Mouse (Mus musculus): Measurements from ENCODE around the gene Gm49601. TPM values are rescaled to one million over a fixed set of nuclear protein-coding genes. Genes with fewer than 3 reads are reported as not detected.

The Gm49601 gene
- polyA plus RNA-seq, 1 experiment: 112 TPM

DNA sequence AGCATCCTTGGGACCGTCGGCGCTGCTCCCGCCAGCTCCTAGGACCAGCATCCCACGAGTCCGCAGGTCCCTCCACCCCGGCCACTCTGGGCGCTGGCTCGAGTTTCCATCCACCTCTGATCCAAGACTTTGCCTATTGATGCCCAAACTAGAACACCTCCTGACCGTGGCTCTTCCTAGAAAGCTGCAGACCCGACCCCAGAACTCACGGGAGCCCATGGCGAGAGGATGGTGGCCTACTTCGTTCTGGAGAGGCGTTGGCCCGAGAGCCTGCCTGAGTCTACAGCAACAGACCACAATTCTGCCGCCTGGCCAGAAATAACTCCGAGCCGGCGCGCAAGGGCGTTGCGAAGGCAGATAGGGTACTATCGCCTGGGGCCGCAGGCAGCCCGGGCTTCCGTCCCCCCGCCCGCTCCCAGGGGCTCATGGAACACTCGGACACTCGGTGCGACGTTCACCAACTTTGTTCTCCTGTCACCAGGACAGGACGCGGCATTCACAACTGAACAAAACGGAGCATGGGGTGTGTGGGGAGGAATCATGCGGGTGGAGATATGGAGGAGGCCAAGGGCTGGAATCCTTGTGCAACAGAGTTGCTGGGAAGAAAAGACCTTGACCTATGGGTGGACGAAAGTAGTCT, 4.7 kb downstream of the Gm49601 start:
- DNase-seq (ENCODE audit: low read depth): peak; percentile 28
- no peak for TF ChIP-seq CTCF (IDR thresholded peaks at IDR 0.05; ENCODE audit: borderline replicate concordance, extremely low read depth, insufficient read depth, insufficient read length)
- TF ChIP-seq POLR2A (IDR thresholded peaks at IDR 0.05; ENCODE audit: borderline replicate concordance, extremely low read depth, insufficient read depth, insufficient read length, poor library complexity, severe bottlenecking): no peak

DNA sequence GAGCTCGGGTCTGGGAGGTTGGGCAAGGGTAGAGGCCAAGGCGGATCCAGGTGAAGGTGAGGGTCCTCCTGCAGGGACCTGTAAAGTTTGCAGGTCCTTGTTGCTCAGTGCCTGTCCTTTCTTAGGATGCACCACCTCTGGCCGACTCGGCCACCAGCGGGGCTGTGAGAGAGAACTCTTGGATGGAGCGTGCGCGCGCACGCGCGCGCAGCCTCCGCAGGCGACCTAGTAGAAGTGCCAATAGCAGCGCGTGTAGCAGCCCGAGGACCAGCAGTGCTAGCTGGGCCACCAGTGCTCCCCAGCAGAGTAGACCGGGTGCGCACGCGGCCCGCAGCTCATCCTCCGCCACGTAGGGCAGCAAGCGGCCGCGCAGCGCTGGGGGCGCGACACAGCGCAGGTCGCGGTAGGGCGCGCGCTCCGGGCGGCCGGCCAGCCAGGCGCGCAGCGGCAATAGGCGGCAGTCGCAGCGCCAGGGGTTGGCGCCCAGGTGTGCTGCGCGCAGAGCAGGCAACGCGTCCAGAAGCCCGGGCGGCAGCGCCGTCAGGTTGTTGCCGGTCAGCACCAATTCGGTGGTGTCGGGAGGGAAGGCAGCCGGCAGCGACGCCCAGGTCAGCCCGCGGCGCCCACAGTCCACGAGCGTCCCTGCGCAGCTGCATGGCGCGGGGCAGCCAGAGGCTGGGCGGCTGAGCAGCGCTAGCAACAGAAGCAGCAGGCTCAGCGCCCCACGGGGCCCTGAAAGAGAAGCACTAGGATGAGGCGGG, 5.4 kb downstream of the Gm49601 start:
- TF ChIP-seq POLR2A (IDR thresholded peaks at IDR 0.05; ENCODE audit: borderline replicate concordance, extremely low read depth, insufficient read depth, insufficient read length, poor library complexity, severe bottlenecking) (no peak), CTCF (IDR thresholded peaks at IDR 0.05; ENCODE audit: borderline replicate concordance, extremely low read depth, insufficient read depth, insufficient read length) (no peak)

DNA sequence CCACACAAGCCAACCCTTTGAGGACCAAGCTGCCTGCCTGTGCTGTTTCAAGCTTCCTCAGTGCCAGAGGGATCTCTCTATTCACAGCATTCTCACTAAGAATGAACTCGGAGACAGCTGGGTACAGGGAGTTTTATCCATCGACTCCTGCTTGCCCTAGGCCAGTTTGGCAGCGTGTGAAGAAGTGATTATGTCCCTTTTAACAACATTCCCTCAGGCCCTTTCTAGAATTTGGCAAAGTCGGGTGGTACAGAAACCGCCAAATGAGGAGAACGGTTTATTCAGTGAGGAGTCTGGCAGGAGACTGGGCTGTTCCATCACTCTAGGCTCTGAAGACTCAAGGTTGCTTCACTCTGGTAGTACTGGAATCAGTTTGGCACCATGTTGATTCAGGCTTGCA, 6.0 kb downstream of the Gm49601 start:
- peak; percentile 45 for DNase-seq (ENCODE audit: low read depth)
- TF ChIP-seq POLR2A (IDR thresholded peaks at IDR 0.05; ENCODE audit: borderline replicate concordance, extremely low read depth, insufficient read depth, insufficient read length, poor library complexity, severe bottlenecking): no peak
- TF ChIP-seq CTCF (IDR thresholded peaks at IDR 0.05; ENCODE audit: borderline replicate concordance, extremely low read depth, insufficient read depth, insufficient read length): no peak

More for the DNA sequence above, 5.4 kb downstream of the Gm49601 start:
- peak; percentile 56 for DNase-seq (ENCODE audit: low read depth)

DNA sequence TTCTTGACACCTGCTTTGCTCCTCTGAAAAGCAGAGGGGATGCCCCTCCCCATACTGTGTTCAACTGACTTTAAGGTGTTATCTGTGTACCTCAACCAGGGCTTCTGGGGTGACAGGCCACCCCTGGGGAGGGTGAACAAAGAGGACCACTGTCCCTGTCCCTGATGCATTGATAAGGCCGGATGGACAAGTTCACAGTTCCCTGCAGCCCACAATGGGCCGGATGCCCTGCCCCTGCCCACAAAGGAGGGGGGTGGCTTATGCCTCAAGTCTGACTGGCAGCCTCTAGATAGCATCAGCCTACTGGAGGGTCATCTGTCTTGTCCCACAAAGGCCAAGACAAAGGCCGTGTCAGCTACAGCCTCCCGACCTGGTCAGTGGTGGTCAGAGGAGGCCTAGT, 7.1 kb downstream of the Gm49601 start:
- no peak for TF ChIP-seq CTCF (IDR thresholded peaks at IDR 0.05; ENCODE audit: borderline replicate concordance, extremely low read depth, insufficient read depth, insufficient read length)
- TF ChIP-seq POLR2A (IDR thresholded peaks at IDR 0.05; ENCODE audit: borderline replicate concordance, extremely low read depth, insufficient read depth, insufficient read length, poor library complexity, severe bottlenecking): no peak
- no peak for DNase-seq (ENCODE audit: low read depth)

DNA sequence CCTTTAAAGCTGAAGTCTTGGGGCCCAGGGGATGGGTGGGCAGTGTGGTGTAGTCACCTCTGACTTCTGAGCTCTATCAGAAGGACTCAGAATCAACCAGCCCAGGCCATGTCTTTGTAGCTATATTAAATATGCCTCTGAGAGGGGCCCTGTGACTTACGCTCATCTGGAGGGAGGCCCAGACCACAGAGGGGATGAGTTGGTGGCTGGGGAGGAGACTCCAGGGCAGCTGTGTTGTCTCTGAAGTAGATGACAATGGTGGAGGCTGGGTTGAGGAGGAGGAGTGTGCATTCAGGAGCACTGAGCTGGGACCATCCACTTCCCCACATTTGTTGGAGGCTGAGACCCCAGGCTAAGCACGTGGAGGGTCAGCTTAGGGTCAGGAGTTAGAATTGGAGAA, 7.9 kb downstream of the Gm49601 start:
- no peak for TF ChIP-seq CTCF (IDR thresholded peaks at IDR 0.05; ENCODE audit: borderline replicate concordance, extremely low read depth, insufficient read depth, insufficient read length)
- no peak for TF ChIP-seq POLR2A (IDR thresholded peaks at IDR 0.05; ENCODE audit: borderline replicate concordance, extremely low read depth, insufficient read depth, insufficient read length, poor library complexity, severe bottlenecking)
- DNase-seq (ENCODE audit: low read depth): no peak

DNA sequence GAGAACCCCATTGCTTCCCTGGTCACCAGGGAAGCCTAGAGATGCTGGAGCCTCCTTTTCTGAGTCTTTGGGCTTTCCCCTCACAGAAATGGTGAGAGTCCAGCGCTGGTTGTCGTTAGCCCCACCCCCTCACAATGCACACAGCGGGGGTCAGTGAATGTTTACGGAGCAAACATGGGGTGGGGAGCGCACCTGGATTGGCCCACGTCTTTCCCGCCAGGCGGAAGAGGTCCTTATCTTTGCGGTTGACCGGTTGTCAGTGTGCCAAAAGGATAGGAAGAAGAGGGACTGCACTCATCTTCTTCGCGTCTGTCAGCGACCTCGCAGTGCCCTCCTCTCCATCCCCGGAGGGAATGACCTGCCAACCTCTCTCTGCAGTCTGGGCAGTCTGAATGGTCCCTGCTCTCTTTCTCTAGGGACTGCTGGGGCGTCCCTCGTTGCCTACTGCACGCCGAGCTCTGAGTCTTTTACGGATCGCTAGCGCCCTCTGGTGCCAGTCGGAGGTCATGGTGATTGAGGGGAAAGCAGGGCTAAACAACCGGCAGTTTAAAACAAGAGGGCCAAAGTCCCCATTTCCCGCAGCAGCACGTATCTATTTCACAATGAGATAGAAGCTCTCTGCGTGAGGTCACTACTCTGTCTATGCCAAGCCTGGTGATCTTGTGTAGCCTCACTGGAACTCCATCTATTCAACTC, 8.7 kb downstream of the Gm49601 start:
- peak; percentile 88 for DNase-seq (ENCODE audit: low read depth)
- TF ChIP-seq POLR2A (IDR thresholded peaks at IDR 0.05; ENCODE audit: borderline replicate concordance, extremely low read depth, insufficient read depth, insufficient read length, poor library complexity, severe bottlenecking): no peak
- TF ChIP-seq CTCF (IDR thresholded peaks at IDR 0.05; ENCODE audit: borderline replicate concordance, extremely low read depth, insufficient read depth, insufficient read length): peak; percentile 98

DNA sequence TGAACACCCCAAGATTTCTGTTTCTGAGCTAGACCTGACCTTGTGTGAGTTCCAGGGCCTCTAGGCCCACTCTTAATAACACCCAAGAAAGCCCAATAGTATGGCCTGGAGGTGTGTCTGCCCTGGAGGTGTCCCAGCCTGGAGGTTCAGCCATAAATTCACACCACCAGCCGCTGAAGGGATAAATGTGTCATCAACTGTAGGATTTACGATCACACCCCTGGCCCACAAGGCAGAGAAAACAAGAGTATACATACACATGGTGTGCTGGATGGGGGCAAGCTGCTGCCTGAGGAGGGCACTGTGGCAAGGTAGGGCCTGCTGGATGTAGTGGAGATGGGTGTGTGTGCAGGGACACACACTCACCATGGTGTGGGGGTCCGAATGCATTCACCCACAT, 12.9 kb downstream of the Gm49601 start:
- TF ChIP-seq POLR2A (IDR thresholded peaks at IDR 0.05; ENCODE audit: borderline replicate concordance, extremely low read depth, insufficient read depth, insufficient read length, poor library complexity, severe bottlenecking): no peak
- TF ChIP-seq CTCF (IDR thresholded peaks at IDR 0.05; ENCODE audit: borderline replicate concordance, extremely low read depth, insufficient read depth, insufficient read length): no peak
- DNase-seq (ENCODE audit: low read depth): no peak

DNA sequence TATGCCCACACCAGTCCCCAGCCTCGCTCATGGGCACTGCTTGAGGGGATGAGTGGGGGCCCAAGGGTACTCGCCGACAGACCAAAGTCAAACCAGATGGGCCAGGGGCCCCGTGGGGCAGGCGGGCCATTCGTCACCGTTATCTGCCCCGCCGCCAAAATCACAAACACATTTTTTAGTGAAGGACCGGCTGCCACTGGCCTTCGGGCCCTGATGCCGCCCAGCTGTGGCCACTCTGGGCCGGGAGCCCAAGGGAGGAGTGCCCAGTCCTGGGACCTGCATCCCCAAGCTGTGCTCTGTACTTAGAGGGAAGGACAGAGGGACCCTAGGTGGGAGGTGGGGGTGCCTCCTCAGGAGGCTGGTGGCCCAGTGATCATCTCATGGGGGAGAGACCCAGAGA, 14.5 kb downstream of the Gm49601 start:
- TF ChIP-seq CTCF (IDR thresholded peaks at IDR 0.05; ENCODE audit: borderline replicate concordance, extremely low read depth, insufficient read depth, insufficient read length): no peak
- TF ChIP-seq POLR2A (IDR thresholded peaks at IDR 0.05; ENCODE audit: borderline replicate concordance, extremely low read depth, insufficient read depth, insufficient read length, poor library complexity, severe bottlenecking): no peak
- no peak for DNase-seq (ENCODE audit: low read depth)

DNA sequence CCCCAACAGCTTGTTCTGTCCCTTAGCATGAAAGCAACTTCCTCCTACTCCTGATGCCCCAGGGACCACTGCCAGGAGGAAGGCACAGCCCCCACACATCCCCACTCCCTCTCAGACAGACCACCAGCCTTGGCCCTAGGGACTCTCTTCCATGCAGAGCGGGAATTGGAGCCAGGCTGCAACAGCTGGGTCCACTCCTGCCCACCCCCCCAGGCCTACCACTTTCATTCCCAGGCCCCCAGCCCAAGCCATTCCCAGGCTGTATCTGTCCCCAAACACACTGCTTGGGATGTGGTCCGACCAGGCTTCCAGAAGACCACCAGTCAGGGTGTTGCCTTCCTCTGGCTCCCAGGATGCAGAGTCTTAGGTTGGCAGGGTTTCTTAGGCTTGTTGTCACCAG, 17.1 kb downstream of the Gm49601 start:
- no peak for DNase-seq (ENCODE audit: low read depth)
- no peak for TF ChIP-seq POLR2A (IDR thresholded peaks at IDR 0.05; ENCODE audit: borderline replicate concordance, extremely low read depth, insufficient read depth, insufficient read length, poor library complexity, severe bottlenecking)
- TF ChIP-seq CTCF (IDR thresholded peaks at IDR 0.05; ENCODE audit: borderline replicate concordance, extremely low read depth, insufficient read depth, insufficient read length): no peak

DNA sequence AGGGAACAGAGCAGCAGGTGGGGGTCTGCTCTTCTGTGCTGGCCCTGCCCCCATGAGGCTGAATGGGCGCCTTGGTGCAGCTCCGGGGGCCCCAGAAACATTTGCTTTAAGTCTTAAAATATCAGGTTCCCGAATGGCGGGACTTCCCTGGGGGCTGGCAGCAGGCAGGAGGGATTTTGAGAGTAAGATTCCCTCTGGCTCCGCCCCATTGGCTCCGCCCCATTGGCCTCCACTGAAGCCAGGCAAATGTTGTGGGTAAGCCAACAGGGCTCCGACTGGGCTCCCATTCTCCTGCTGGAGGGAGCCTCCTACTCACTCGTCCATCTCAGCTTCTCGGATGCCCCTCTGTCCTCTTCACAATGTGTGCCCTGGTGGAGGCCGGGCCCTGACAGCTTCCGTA, 18.0 kb downstream of the Gm49601 start:
- peak; percentile 51 for DNase-seq (ENCODE audit: low read depth)
- TF ChIP-seq CTCF (IDR thresholded peaks at IDR 0.05; ENCODE audit: borderline replicate concordance, extremely low read depth, insufficient read depth, insufficient read length): no peak
- TF ChIP-seq POLR2A (IDR thresholded peaks at IDR 0.05; ENCODE audit: borderline replicate concordance, extremely low read depth, insufficient read depth, insufficient read length, poor library complexity, severe bottlenecking): no peak

DNA sequence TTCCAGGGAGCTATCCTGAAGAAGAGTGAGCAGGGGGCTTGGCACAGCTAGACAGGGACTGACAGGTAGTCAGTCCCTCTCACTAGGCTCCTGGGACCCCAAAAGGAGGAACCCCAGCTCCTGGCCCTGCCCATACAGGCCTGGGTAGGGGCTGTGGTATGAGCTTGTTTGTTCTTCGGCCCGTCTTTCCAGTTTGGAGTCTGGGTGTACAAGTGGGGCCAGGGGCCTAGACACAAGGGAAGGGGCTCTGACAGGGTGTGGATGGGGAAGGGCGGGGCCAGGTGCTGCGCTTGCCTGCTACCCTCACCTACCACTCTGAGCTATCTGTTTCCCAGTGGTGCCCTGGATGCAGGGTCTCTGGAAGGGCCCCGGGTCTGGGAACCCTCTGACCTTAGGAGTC, 20.5 kb downstream of the Gm49601 start:
- TF ChIP-seq CTCF (IDR thresholded peaks at IDR 0.05; ENCODE audit: borderline replicate concordance, extremely low read depth, insufficient read depth, insufficient read length) (no peak), POLR2A (IDR thresholded peaks at IDR 0.05; ENCODE audit: borderline replicate concordance, extremely low read depth, insufficient read depth, insufficient read length, poor library complexity, severe bottlenecking) (no peak)
- no peak for DNase-seq (ENCODE audit: low read depth)
